Mouse (Mus musculus): ENCODE data around the gene Olfr1418. TPM values are rescaled to one million over a fixed set of nuclear protein-coding genes. Genes with fewer than 3 reads are reported as not detected.
"Not testable (repeated sequence)": the region's sequence is repeated elsewhere in the genome, so short reads cannot be mapped to it uniquely, and the experiment has no call there.

The Olfr1418 gene
- not detected for total RNA-seq (2021)

DNA sequence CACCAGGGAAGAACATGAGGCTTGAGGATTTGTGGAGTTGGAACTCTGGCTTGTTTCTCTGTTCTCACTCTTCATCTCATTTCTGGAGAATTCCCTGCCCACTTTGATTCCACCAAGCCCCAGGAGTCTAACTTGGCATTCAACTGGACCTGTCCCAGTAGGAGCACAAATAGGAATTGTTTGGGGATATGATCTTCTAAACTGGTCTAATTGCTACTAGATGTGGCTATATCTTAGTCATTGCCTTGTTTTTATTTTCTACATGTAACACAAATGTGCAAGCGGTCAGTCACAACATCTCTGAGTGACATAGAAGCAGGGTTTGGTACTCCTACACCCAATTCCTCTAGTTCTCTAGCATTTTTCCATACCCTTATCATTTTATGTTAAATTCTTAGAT is at the start of gene Olfr1418:
TSS of gene Olfr1418 (minus strand) at position 101 of the 400 bp plus-strand sequence.
- no peak for DNase-seq
- intact Hi-C loops (cut with DNase I), result no loop called here

DNA sequence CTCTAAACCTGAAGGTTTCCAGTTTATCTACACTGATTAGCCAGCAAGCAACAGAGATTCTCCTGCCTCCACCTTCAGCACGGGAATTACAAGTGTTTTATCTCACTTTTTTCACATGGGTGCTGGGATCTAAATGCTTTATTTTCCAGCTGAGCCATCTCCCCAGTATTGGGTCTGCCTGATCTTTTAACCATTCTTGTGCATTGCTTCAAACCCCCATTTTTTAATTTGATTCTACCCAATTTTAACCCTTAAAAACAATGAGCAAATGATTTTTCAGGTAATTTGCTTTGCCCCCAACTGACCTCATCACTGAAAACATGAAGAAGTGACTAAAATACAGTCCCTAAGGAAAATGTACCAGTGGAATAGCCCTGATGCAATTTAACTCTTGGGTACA is 25.4 kb upstream of the Olfr1418 start, which contains the start of gene Olfr1420:
TSS of gene Olfr1420 (plus strand) at position 301 of the 400 bp plus-strand sequence.
- DNase-seq, result no peak
- intact Hi-C loops (cut with DNase I), result no loop called here

DNA sequence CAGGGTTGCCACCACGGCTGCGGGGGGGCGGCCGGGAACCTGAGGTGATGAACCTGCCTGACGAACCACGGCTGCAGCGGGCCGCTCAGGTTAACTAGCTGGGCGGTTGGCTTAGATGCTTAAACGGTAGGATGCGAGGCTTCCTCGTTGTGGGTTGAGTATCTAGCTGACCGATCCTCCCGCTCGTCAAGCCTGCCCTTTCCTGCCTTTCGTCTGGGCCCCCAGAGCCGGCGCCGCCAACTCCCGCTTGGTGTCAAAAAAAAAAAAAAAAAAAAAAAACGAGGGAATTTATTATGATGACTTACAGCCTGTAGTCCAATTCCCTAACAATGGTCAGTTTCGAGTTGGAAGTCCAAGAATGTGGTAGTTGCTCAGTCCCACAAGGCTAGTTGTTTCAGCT is 17.5 kb upstream of the Olfr1418 start:
- intact Hi-C loops (cut with DNase I); DNase-seq: not testable (repeated sequence)

DNA sequence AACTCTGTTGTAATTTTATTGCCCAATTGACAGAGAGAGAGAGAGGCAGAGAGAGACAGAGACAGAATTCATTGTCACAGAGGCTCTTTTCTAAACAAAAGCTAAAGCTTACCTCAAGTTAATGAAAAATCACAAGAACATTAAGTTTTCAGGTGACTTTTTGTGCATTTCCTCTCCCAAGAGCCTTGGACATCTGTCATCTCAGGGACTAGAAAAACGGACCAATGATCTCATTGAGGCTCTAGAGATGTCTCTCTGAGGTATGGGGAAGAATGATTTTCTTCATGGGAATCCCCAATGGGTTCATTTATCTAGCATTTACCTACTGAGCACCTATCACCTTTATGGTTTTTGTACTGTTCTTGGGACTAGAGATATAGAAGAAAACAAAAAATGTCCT is 14.1 kb upstream of the Olfr1418 start, which contains the start of gene Olfr1419:
TSS of gene Olfr1419 (minus strand) at position 101 of the 400 bp plus-strand sequence.
- no peak for DNase-seq
- intact Hi-C loops (cut with DNase I), result no loop called here

DNA sequence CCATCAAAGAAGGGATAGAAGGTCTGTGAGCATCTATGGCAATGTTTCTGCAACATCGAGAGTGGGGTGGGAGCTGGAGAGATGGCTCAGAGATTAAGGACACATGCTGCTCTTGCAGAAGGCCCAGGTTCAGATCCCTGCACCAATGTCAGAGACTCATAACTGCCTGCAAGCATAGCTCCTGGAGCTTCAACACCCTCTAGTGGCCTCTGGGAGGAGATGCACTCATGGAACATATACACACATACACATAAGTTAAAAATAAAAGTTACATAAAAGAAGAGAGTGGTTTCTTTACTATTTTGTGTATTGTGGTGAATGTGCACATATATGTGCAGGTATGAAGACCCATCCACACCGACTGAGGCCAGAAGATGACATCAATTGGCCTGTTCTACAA is 7.0 kb upstream of the Olfr1418 start:
- DNase-seq, result no peak
- intact Hi-C loops (cut with DNase I), result no loop called here

DNA sequence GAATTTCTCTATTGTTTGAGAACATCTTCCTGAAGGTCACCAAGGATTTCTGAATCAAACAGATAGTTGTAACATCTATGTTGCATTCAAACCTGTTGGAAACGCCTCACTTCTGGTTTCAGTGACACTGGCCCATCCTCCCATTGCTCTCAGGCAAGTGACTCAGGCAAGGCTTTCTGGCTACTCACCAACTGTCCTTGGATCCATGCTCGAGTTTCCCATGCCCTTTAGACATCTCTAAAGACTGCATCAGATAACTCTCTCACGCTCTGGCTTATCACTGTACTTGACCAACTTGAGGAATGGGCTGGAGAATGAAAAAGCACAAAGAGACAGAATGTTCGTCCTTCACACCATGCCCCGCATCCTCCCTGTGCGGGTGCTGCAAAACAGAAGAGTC is 4.4 kb downstream of the Olfr1418 start:
- intact Hi-C loops (cut with DNase I), result no loop called here
- DNase-seq, result no peak

DNA sequence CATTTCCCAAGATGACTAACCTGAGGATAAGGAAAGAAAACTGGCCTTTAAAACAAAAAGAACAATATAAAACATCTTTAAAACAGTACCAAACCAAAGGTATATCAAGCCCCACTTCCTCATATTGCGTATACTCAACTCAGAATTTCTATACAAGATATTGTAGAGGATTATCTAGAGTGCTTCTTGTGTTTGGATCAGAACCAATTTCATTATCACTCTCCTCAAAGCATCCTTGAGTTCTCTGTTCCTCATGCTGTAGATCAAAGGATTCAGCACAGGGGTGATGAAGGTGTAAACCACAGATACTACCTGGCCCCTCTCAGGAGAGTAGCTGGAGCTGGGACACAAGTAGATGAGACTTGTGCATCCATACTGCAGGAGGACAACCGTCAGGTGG is 6.0 kb downstream of the Olfr1418 start:
- intact Hi-C loops (cut with DNase I), result no loop called here
- no peak for DNase-seq

DNA sequence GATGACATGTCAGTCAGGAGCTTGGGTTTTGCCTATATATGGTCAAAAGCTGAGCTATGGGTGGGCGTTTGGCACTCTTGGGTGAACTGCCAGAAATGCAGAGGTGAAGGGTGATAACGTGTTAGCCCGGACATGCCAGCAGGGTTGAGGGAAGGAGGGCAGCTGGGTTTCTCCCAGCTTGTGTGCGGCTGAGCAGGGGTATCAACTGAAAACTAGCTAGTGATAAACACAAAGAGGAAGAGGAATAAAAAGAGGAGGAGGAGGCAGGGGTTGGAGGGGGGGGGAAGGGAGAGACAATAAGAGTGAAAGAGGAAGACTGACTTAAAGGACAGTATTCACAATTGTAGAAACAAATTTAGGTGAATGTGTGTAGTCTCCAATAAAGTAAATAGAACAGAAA is 8.2 kb downstream of the Olfr1418 start:
- DNase-seq, result no peak

DNA sequence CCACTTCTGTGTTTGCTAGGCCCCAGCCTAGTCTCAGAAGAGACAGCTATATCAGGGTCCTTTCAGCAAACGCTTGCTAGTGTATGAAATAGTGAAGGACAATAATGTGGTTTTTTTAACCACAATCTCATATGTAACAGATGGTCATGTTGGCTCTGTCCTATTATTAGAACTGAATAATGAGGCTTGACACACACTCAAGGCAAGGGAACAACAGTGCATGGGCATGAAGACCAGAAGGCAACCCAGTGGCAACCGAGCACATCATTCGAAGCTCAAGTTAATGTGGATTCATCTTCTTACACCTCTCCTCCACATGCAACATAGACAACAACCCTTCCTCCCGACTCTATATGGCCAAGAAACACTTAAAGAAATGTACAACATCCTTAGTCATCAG is 14.5 kb downstream of the Olfr1418 start:
- no peak for DNase-seq
- intact Hi-C loops (cut with DNase I), result no loop called here

More for the DNA sequence above, 8.2 kb downstream of the Olfr1418 start:
- intact Hi-C loops (cut with DNase I), result no loop called here

DNA sequence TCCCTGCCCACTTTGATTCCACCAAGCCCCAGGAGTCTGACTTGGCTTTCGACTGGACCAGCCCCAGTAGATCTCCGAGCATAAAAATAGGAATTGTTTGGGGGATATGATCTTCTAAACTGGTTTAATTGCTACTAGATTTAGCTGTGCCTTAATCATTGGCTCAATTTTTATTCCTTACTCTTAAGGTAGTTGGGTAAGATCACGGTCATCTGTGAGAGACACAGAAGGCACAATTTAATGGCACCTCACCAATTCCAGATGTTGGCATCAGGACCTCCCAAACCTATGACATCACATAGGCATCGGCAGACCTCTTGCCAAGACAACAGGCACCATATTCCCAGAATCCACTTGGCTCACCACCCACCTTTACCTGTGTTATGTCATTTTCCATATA is 21.7 kb downstream of the Olfr1418 start, which contains the start of gene Olfr1417:
TSS of gene Olfr1417 (minus strand) at position 101 of the 400 bp plus-strand sequence.
- no peak for DNase-seq
- intact Hi-C loops (cut with DNase I), result no loop called here

DNA sequence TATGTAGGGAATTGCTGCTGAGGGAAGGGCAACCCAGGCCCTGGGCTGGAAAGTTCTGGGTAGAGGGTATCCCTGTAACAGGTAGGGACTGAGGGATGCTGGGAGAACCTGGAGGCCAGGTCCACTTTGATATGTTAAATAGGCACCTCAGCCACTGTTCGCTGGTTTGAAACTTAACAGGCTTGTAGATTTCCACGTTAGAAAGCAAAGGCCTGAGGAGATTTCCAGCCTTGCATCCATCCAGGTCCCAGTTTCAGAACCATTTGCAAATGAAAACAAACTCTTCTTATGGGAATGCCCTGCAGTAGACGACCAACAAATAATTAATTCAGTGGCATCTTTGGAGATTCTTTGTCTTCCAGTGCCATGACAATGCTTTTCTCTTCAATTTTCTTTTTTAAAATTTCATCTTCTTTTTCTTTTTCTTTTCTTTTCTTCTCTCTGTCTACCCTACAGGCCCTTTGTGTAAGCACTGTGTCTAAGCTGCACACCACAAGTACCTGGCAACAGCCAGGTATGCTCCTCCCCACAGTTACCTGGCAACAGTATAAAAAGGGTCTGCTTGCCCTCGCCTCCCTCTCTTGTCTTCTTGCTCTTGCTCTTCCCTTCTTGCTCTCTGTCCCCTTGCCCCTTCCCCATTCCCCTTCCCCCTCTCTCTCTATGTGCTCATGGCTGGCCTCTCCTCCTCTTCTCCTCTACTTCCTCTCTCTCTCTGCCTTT is 37.4 kb downstream of the Olfr1418 start:
- no peak for DNase-seq
- intact Hi-C loops (cut with DNase I), result no loop called here

DNA sequence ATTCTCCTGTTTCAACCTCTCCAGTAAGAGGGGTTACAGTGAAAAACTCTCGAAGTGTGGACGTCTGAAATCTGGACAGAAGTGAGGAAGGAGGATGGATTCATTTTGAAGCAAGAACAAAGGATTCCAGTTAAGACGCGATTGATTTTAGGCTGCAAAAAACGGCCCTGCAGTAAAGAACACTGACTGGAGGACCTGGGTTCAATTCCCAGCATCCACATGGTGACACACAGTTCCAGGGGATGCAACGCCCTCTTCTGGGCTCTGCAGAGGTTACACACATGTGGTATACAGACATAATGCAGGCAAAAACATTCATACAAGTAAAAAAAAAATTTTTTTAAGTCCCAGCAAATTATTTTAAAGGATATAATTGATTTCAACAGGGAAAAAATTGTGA is 40.7 kb downstream of the Olfr1418 start:
- intact Hi-C loops (cut with DNase I), result no loop called here
- no peak for DNase-seq

DNA sequence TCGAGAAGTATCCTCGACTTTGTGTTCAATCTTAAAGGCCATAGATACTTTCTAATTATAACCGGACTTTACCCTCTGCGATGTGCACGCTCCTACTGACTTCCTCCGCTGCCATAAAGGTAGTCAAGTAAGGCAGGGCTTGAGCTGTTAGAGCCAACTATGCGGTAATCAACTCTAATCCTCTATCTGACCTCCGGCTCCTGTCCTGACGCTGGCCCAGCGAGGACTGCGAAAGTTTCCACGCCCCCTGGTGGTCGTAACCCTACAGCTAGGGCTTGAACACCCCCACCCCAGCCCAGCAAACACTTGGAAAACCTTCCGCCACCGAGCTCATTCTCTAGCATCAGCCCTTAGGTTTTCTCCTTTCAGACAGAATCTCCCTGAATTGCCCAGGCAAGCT is 41.1 kb downstream of the Olfr1418 start:
- peak; percentile 90 for DNase-seq
- intact Hi-C loops (cut with DNase I), result no loop called here

DNA sequence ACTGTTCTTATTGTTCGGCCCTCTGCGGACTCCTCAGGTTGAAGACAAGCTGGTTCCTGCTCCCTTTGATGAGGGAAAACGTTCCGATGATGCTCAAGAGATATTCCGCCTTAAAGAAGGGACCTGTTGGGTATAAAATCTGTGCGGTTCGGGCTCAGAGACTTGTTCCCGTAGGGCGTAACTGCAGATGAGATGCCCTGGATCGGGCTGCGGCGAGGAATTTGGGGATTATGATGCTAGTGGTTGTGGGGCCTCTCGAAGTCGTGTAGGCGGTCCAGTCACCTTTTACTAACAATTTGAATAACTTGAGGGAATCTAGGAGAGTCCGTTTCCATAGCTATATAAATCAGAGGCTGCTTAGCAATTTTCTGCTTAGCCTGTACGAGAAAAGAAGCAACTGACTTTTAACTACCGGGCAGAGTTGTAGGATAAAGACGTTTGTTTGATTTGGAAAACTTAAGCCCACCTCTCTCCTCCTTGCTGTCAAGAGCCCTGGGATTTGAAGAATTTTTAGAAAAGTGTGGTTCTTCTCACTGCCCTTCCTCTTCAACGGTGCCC is 41.6 kb downstream of the Olfr1418 start, which contains the start of gene Stx3:
TSS of gene Stx3 (minus strand) at position 261 of the 558 bp plus-strand sequence.
- intact Hi-C loops (cut with DNase I), result no loop called here
- no peak for DNase-seq

DNA sequence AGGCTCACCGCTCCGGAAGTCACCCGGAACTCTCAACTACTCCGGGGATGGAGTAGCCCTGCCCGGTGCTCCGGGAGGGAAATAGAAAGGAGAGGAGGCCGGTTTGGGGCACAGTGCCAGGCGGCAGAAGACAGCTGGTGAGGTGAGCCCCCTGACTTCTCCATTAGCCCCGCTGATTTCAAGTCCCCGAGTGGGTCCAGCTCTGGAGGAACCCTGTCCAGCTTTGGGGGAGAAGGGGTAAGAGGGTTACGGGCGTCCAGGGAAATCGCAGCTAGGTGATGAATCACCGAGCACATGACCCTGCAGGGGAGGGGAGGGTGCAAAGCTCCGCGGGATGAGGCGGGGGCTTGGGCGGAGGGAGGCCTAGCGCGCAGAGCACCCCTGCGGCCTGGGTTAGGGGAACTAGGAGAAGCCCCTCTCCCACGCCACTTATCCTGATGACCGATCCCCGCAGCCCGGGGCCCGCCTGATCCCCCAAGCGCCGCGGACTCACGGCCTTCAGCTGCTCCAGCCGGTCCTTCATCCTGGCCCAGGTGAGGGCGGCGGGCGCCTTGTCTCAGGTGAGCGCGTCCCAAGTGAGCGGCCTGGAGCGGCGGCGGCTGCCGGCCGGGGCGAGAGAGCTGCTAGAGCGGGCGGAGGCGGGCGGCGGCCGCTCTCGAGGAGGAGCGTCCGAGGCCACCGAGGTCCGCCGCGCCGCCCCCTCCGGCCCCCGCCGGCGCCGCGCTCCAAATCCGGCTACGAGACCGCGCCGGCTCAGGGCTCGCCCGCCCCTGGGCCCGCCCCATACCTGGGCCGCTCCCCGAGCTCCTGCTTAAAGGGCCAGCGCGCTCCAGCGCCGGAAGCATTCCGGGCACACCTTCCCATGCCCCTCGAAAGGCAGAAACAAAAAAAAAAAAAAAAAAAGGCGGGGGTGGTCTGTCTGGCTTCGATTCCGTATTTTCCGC is 42.4 kb downstream of the Olfr1418 start:
- intact Hi-C loops (cut with DNase I), result no loop called here
- peak; percentile 41 for DNase-seq

DNA sequence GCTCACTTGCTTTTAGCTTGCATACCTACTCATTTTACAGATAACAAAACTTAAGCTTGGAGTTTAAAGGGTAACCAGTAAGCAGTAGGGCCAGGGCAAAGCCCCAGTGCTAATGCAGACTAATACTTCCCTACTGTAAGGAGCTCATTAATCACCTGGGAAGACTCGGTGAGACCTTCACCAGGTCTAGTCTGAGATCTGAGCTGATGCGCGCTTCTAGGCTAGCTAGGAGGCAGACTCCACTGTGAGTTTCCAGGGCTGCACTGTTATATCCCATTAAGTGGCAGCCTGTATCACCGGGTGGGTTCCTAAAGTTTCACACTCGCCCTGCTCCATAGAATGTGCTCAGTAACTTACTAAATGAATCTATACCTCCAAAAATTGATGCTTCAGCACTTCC is 43.3 kb downstream of the Olfr1418 start:
- DNase-seq, result no peak
- intact Hi-C loops (cut with DNase I), result no loop called here

DNA sequence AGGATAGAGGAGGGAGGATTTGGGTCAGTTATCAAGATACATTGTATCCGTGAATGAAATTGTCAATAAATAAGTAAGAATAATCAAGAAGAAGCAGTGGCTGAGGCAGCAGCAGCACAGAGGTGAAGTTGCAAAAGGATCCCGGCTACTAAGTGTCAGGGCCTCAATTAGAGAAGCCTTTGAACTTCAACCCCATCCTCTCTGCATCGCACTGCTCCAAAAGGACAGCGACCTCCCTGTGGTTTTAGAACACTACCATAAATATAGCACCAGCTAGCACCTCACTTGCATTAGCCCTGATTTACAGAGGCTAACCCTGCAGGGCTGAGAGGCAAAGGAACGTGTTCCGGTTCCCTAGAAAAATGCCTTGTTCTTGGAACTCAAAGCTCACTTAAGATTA is 44.2 kb downstream of the Olfr1418 start:
- intact Hi-C loops (cut with DNase I), result no loop called here
- no peak for DNase-seq

DNA sequence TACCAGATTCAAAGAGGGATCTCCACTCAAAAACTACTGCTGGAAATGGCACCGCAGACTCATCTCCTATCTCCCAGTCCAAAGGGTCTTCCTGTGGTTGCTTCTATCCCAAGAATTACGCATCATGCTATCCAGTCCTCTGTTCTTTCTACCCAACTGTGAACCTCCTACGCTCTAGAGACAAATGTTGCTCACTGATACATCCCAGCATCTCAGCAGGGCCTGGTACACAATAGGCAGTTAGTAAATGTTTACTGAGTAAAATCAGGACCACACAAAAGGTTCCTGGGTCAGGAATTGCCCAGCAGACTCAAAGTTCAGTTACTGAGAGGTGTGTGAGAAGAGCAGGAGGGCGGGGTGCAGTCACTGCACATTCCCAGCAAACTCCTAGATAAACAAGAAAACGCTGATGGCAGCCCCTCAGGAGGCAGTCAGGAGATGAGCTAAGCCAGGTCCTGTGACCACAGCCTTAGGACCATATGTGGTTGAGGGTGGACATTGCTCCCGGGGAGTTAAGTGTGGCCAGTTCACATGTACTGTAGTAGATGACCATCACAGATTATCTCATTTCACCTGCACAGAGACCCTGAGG is 46.0 kb downstream of the Olfr1418 start:
- DNase-seq, result no peak
- intact Hi-C loops (cut with DNase I), result no loop called here

DNA sequence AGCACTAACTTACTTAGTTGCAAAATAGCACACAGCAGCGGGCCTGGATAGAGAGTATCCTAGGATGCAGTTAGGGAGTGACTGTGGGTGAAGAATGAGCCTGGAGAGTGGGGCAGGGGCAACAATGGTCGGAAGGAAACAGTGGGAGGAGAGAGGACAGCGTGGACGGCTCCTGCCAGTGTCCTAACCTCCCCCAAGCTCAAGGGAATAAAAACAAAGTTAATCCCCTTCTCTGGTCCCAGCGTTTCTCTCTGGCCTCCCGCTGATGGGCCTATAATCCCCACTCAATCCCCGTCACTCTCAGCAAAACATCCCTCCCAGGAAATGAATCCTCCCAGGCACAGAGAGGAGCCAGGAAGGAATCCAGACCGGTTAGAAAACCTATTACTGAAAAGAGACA is 47.2 kb downstream of the Olfr1418 start:
- no peak for DNase-seq

DNA sequence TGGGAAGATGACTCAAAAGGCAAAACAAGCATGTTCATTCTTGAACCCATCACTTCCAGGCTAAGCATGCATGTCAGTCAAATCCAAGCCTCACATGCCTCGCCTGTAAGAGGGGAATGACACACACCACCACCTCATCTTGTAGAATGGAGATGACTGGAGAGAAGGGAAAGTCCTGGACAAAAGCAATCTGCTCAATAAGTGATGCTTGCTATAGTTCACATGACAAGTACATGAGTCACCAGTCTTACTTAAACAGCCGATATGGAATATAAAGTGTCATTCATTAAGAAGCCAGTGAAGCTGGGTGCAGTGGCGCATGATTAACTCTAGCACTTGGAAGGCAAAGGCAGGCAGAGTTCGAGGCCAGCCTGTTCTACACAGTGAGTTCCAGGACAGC is 47.7 kb downstream of the Olfr1418 start:
- DNase-seq, result no peak
- intact Hi-C loops (cut with DNase I), result no loop called here

More for the DNA sequence above, 47.2 kb downstream of the Olfr1418 start:
- intact Hi-C loops (cut with DNase I), result no loop called here
